Mouse (Mus musculus): Measurements from ENCODE around the gene Atp6v0d1.
A peak's percentile ranks its signal among the peaks of the same experiment; 100 is the strongest.

The Atp6v0d1 gene

DNA sequence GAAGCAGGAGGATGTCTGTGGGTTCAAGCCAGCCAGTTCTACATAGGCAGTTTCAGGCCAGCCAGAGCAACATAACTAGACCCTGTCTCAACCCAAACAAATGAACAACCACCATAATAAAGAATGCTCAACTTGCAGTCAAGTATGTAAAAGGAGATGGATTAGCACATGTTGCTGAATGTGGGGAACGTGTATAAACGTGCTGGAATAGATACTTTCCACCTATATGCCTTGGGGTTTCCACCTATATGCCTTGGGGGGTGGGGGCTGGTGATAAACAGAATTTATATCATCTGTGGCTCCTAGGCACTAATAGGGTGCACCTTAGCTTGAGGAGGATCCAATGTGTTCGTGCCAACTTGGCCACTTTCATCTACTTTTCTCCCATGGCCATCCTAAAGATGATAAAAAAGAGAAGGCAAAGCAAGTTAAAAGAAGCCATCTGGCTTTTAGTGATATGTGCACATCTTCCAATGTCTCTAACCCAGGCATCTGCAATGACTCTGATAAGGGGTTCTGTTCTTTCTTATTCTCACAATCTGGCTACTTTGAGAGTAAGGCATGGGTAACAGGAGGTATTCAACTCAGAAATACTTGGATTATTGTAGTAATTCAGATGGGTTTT, 23.7 kb downstream of the Atp6v0d1 start:
- DNase-seq (ENCODE audit: extremely low read depth, insufficient read length, low spot score): no peak

DNA sequence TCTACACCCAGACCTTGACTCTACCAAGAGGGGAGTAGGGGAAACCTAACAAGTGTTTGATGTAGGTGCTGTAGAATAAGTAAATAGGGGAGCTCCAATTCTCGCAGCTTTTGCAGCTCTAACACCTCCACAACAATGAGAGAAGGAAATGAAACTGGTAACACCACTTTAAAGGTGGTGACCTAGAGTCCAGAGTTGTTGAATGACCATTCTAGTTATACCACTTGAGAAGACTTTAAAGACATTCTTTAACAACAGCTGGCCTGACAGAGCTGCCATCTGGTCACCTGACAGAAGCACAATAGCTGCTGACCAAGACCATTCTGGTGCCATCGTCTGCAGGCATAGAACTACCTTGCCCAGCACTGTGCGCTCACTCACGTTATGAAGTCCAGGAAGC, 26.9 kb downstream of the Atp6v0d1 start:
- no peak for DNase-seq (ENCODE audit: extremely low read depth, insufficient read length, low spot score)

DNA sequence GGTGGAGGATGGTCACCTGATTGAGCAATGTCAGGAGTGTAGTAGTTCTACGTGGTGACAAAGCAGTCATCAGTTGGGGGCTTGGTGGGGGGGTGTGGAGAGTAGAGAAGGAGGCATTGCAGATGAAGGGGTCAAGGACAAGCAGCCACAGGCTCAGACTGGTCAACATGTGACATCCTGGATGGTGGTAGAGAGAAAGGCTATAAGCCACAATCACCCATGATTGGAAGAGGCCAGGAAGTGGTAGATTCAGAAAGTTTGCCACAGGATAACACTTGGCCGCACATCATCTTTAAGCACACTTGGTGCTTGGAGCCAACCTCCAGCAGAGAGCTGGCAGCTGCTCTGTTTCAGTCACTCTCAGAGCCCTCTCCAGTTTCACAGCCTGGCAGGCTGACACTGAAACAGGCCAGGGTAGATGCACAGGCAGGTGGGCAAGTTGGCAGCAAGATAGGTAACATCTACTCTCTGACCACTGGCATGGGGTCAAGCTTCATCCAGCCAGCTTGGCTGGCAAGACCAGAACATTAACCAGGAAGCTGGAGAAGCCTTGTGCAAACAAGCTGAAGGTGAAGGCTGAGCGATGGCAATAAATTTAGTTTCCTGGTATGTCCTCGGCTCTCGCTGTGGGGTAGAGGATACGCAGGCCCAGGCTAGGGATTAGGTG, 28.7 kb downstream of the Atp6v0d1 start:
- DNase-seq (ENCODE audit: extremely low read depth, insufficient read length, low spot score): no peak

DNA sequence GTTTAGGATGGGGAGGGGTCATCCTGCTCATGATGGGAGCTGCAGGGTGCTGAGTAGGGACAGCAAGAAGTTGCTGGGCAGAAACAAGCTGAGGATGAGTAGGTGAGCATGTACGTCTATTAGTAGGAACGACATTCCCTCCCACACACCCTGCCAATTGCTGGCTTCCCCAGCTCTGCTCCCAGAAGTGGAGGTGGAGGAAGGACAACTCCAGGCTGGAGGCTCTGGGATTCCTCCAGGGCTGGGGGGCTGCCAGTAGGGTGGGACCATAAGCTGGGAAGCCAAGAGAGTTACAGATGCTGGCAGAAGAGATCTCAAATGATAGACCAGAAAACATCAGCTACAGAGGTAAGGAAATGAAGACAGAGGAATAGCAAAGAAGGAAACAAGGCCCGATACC, 29.3 kb downstream of the Atp6v0d1 start:
- no peak for DNase-seq (ENCODE audit: extremely low read depth, insufficient read length, low spot score)

DNA sequence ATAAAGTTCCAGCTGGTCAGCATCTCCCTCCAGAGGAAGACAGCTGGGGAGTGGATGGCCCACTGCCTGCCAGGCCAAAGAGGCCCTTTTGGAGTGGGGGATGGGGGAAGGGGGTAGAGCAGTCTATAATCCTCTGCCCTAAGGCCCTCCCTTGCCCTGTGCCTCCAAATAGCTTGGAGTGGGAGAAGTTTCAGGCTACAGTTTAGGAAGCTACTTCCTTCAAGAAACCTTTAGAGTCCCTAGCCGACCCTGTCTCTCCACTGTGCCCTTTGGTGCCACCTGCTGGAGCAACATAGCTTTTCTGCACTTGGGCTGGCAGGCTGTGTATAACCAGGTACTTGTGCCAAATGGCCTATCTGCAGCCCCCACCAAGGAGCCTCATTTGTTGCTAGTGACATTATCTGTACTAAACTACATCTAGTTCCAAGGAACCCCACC, 31.9 kb downstream of the Atp6v0d1 start:
- DNase-seq (ENCODE audit: extremely low read depth, insufficient read length, low spot score): peak; percentile 22

DNA sequence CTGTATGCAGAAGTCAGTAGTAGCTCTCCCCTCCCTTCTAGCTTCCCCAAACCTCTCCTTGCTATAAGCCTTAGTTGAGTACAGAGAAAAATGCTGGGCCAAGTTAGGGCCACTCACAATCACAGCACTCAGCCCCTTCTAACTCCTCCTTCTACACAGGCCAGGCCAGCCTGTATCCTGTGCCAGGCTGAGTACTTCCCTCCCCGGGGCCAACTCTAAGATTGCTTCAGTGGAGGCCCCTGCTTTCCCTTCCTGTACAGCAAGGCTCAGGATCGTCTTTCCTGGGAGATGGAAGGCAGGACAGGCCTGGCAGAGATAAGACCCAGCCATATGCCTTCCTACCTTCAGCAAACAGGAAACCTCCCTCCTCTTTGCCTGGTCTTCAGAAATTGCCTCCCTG, 32.4 kb downstream of the Atp6v0d1 start:
- no peak for DNase-seq (ENCODE audit: extremely low read depth, insufficient read length, low spot score)

DNA sequence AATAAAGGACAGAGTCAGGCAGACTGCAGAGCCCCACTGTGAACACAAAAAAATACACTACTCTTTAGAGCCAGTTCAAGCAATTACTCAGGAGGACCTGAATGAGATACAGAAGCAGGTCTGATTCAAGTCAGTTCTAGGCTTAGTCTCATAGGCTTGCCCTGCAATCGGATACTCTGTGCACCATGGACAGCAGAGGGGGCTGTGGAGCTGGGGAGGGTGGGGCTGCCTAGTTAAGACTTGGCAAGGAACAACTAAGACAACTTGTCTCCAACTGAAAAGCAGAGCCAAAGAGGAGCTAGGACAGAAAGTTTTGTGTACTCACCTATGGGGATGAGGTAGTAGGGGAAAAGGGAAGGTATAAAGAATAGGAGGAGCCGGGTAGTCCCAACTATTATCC, 34.1 kb downstream of the Atp6v0d1 start:
- peak; percentile 32 for DNase-seq (ENCODE audit: extremely low read depth, insufficient read length, low spot score)

DNA sequence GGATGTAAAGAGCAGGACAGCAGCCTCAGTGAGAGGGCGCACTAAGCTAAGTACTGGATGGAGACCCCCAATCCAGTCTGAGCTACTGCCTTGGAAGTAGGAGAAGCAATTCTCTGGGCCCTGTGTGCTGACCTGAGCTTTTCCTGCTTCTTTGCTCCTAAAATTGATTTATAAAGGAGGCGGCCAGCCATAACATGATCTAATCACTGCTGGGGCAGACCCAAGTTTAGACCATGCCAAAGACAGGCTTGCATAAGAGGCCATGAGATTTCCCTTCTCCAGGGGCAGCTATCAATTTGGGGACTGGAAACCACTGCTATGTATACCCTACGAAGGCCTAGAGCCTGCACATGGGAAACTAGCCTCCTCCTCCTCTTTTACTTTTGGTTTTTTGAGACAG, 36.6 kb downstream of the Atp6v0d1 start:
- no peak for DNase-seq (ENCODE audit: extremely low read depth, insufficient read length, low spot score)

DNA sequence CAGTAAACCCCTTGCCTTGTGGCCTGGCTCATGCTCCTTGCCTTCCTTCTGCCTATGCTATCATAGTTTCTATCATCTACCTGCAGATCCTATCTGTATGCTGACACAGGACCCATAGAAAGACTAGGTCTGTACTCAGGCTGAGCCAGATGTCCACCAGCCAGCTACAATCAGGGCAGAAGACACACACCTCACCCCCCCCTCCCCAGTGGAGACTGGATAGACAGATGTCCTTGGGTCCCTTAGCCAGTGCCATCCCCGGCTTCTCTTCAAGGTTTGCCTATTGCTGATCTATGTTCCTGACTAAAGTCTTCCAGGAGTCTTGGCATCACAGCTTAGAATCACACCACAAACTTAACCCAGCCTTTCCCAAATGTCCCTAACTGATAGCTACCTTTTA, 37.6 kb downstream of the Atp6v0d1 start:
- DNase-seq (ENCODE audit: extremely low read depth, insufficient read length, low spot score): no peak

DNA sequence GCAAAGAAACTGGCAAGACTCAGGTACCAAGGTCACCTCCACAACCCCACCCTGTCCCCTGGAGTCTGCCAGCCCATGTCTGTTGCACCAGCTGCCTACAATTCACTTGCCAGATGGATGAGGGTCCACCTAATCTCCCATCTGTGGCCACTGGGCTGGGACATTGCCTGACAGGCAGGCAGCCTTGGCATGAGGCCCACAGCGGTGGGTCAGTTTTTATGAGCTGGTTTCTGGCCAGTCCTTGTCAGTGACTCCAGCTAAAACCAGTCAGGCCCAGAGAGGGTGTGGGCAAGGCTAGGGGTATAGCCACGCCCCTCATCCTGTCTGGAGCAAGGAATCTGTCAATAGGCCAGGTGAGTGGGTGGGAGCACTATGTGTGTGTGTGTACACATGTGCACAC, 38.7 kb downstream of the Atp6v0d1 start:
- peak; percentile 31 for DNase-seq (ENCODE audit: extremely low read depth, insufficient read length, low spot score)

DNA sequence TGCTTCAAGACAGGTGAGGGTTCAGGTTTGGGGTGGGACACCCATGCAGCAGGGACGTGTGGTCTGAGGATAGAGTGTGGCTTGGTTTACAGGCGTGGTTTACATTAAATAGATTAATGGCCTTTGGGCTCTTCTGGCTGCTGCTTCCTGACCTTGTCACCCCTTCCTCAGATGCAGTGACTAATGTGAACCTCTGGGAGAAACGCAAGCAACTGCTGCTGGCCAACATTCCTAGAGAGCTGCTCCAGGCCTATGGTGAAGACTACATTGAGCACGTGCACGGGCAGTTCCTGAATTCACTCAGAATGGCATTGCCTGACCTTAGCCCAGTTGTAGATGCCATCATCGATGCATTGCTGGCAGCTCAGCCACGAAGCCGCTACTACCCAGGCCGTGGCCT, 43.0 kb downstream of the Atp6v0d1 start:
- DNase-seq (ENCODE audit: extremely low read depth, insufficient read length, low spot score): no peak

DNA sequence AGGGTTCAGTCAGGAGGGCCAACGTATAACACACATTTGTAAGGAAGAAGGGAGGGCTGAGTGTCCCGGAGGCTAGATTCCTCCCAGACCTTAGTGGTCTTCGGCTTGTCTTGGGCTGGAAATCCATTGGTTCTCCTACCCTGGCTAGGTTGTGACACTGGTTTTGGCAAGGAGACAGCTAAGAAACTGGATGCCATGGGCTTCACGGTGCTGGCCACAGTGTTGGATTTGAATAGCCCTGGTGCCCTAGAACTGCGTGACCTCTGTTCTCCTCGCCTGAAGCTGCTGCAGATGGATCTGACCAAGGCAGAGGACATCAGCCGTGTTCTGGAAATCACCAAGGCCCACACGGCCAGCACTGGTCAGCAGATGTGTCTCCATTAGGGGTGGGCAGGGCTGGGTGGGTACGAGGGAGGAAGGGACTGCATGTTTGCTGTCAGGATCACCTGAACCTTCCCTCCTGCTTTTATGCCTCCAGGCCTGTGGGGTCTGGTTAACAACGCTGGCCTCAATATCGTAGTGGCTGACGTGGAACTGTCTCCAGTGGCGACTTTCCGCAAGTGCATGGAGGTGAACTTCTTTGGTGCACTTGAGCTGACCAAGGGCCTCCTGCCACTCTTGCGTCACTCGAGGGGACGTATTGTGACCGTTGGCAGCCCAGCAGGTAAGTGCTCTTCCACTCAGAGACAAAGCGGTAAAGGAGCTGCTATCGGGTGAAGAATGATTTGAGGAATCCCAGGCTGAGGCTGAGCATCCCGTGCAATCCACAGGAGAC, 43.7 kb downstream of the Atp6v0d1 start:
- DNase-seq (ENCODE audit: extremely low read depth, insufficient read length, low spot score): no peak

DNA sequence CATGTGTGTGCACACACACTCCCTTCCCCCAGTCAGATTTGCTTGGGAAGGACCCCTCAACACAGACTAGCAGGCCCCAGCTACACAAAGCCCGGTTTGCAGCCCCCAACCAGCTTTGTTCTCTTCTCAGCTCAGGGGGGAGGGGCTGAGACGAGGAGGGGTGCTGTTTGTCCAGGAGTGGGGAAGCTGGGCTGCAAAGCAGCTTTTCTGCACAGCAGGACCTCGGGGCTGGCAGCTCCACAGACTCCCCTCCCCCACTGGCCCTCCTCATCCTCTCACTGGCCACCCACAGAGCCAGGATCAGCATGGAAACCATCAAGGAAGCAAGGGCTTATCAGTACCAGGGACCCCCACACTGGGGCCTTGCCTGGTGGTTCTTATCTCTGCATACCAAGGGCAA, 44.8 kb downstream of the Atp6v0d1 start:
- DNase-seq (ENCODE audit: extremely low read depth, insufficient read length, low spot score): no peak

DNA sequence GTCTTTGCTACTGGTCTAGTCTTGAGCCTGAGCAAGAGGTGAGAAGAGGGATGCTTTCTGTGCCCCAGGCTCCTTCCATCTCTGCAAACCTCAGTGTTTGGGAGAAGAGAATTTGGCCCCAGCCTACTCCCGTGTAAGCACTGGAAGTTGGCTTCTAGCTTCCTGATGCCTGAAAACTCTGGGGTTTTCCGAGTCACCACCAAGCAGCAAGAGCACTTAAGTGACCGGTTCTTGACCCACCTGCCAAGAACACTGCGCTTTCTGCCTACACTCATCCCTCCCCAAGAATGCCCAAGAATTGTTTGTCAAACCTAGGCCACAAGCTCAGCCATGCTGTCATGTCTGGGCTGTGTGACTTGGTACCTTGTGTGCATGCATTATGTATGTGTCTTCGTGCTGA, 45.3 kb downstream of the Atp6v0d1 start:
- DNase-seq (ENCODE audit: extremely low read depth, insufficient read length, low spot score): no peak

DNA sequence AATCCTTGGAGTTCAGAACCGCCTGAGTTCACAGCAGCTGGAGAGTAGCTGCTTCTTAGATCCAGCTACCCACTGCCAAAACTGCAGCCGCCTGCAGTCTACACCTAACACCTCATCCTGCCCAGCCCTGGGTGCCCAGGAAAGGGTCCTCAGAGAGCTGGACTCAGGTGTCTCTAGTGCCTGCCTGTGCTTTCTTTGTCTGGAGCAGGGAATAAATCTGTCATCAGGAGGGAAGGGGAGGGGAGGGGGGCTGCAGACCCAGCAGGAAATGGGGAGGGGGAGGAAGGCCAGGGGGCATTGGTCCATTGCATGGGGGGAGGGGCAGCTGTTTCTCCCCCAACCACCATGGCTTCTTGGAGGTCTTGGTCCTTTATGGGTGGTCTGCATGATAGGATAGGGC, 46.3 kb downstream of the Atp6v0d1 start:
- DNase-seq (ENCODE audit: extremely low read depth, insufficient read length, low spot score): no peak

DNA sequence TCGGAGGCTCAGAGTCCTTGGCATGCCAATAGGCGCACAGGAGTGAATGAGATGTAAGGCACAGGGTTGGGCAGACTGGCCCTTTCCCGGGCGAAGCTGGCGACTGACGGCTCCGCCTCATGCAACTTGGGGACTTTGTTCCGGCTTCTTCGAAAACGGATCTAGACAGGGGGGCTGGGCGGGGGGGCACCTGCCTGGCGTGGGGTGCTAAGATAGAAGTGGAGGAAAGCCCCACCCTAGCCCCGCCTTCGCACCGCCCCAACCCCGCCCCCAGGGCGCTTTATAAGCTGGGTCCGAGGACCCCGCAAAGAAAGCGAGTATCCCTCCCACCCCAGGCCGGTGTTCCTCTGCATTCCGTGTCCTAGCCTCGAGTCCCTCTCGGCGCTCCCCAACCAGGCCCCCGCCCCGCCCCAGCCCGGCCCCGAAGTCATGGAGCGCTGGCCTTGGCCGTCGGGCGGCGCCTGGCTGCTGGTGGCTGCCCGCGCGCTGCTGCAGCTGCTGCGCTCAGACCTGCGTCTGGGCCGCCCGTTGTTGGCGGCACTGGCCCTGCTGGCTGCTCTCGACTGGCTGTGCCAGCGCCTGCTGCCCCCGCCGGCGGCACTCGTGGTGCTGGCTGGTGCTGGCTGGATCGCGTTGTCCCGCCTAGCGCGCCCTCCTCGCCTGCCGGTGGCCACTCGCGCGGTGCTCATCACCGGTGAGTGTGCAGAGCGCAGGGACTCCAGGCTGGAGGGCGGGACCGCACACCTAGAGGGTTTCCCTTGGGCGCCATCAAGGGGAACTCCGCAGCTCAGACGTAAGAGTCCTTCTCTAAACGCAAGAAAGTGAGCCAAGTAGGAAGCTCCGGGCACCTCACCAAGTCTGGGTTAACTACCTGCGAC, 47.2 kb downstream of the Atp6v0d1 start, which contains the start of gene Hsd11b2:
Gene Hsd11b2, plus strand, starts transcription at position 320 of the 878 bp plus-strand sequence.
- no peak for DNase-seq (ENCODE audit: extremely low read depth, insufficient read length, low spot score)

DNA sequence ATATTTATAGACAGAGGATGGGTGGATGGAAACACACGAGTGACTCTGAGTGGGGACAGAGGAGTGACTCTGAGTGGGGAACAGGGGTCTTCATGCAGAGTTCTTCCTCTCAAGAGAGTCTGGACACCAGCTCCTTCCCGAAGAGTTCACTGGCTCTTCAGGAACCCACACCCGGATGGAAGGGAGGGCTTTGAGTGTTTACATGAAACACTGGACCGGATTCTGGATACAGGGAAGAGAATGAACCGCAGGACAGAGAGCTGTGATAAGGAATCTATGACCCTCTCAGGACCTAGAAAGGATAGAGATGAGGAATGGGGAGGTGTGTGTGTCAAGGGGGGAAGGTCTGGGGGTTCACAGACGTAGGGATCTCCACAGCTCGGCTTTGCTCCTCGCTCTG, 48.5 kb downstream of the Atp6v0d1 start:
- no peak for DNase-seq (ENCODE audit: extremely low read depth, insufficient read length, low spot score)

DNA sequence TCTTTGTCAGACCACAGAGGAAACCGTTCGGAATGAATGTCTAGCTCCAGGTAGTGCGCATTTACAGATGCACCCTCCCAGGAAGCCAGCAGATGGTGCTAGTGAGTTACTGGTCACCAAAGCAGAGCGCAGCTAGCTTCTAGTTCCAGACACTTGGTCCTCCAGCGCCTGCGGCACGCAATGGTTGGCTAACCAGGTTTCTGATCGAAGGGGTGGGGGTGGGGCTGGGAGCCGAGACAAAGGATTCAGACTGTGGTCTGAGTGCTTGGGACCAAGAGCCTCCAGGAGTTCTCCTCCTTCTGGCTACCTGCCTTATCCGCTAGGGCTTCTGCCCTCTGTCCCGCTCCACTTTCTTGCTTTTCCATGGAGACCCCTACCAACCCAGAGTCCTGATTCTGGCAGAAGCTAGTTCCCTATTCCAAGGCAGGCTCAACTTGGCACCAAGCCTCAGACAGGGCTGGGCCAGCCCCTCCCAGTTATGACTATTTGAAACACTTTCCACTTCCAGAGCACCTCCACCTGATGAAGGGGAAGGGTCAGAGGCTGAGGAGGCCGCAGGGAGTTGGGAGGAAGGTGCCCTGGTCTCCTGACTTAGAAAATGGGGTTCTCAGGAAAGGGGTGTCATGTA, 49.7 kb downstream of the Atp6v0d1 start:
- DNase-seq (ENCODE audit: extremely low read depth, insufficient read length, low spot score): peak; percentile 51

DNA sequence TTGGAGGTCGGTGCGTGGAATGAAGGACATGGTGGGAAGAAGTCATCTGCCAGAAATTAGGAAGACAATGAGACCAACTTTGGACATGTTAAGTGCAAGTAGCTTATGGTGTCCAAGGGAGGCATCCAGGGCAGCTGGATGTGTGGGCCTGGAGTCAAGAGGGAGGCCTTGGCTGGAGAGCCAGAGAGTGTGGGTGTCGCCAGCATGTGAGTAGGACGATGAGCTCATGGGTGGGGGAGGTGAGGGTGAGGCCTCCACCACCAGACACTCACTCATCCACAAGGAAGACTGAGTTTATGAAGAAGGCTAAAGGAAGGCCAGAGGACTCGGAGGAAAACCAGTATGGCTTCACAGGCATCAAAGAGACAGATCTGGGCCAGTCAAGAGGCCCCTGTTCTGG, 51.2 kb downstream of the Atp6v0d1 start:
- DNase-seq (ENCODE audit: extremely low read depth, insufficient read length, low spot score): peak; percentile 34

DNA sequence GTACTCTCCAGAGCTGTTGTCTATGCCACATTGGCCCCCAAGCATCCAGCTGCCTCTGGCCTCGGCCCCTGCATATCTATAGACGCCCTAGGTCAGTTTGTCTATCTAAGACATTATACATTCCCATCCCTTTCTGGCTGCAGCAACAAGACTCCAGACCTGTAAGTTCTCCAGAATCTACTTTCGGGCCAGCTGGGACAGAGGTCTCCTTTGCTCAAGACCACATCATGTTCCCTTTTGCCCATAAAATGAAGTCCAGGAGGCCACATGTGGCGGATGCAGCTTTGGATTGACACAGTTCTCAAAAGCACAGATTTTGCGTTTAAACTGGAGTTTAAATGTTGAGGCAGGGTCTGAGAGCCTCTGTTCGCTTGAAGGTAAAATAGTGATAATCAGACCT, 51.7 kb downstream of the Atp6v0d1 start:
- no peak for DNase-seq (ENCODE audit: extremely low read depth, insufficient read length, low spot score)
